Mouse (Mus musculus) left cerebral cortex, postnatal 4 days (tissue): ENCODE results near the gene Hspa8. TPM values are rescaled to one million over a fixed set of nuclear protein-coding genes. Genes with fewer than 3 reads are reported as not detected.

ENCODE experiments used
- DNase-seq: peaks from one replicate; pipeline ENCODE4 v3.0.0-alpha.2; 2022
- intact Hi-C: fragments of 180-260 bp; cut with DNase I; formaldehyde crosslinking; loops from one replicate; pipeline ENCODE4 v1.15.1; 2025
- total RNA-seq, 2 experiments: library from RNA; stranded (reverse); gene quantifications; 2 replicates each; pipeline ENCODE4 v1.2.3; 2021

Gene Hspa8
- total RNA-seq, 2 experiments from 2014 or later = 2,038 to 2,082 TPM

- no peak for DNase-seq
- intact Hi-C loops = no loop called here
Measured at GRCm38 (mm10) chr9:40807289-40807920, 6.6 kb downstream of the Hspa8 start.

DNA sequence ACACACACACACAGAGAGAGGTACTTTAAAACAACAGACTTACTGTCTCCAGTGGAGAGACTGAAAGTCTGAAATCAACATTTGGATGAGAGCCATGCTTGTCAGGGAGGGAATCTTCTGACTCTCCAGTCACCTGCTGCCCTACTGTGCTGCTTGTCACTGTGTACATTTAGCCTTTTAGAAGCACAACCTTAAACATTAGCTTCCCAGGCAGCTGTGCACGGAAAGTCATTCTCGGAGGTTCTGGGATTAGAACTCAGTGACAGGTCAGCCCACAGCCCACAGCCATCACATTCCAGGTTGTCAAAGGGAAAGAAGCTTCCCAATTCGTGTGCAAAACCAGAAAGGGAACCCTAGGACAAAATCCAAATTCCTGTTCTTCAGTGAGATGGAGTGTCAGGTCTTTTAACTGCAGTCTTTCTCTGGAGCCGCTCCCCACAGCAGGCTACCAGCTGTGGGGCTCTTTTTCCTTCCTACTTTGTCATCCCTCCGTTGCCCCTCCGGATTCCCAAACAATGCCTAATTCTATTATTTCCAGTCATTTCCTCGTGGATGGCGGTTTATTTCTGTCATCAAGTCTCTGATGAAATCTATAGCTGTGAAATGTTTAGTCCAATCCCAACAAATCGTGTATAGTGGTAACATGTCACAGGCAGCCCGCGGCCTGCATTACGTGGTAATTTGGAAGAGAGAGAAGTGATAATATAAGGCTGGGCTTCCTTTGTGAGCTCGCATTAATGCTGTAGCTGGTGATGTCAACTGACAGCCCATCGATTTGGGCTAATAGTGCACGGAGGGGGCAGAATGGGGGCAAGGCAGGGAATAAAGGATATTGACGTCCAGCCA lies 7.5 kb downstream of the Hspa8 start:
- intact Hi-C loops = no loop called here
- DNase-seq = no peak

DNA sequence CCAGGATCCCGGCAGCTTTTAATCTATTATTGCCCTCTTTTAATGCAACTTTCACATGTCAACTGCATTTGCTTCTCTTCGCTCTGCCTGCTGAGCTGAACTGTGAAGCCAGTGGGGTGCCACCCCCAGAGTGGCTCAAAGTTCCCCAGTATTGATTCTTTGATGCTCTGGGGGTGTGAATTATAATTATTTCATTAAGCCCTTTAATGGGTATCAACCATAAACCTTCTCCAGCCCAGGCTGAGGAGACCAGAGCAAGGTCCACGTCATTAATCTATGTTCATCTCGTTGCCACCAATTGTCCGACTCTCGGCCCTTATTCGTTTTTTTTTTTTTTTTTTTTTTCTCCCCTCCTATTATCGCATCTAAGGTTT lies 8.1 kb downstream of the Hspa8 start:
- intact Hi-C loops = no loop called here

DNA sequence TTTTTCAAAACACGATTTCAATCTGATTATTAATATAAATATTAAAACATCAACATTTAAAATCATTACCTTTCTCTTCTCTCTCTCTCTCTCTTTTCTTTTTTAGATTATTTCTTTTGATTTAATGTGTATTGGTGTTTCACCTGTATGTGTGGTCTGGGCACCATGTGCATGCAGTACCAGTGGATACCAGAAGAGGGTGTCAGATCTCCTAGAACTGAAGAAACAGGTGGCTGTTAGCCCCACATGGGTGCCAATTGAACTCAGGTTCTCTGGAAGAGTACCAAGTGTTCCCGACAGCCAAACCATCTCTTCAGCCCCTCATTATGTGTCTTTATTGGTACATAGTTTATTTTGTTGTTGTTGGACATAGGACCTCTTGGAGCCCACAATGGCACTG lies 11.1 kb downstream of the Hspa8 start:
- DNase-seq = peak; percentile 52

More for the DNA sequence above, 8.1 kb downstream of the Hspa8 start:
- DNase-seq = no peak

GRCm38 (mm10) chr9:40814060-40814459 lies 13.3 kb downstream of the Hspa8 start:
- no peak for DNase-seq
- intact Hi-C loops = no loop called here

More for the DNA sequence above, 11.1 kb downstream of the Hspa8 start:
- intact Hi-C loops = no loop called here

DNA sequence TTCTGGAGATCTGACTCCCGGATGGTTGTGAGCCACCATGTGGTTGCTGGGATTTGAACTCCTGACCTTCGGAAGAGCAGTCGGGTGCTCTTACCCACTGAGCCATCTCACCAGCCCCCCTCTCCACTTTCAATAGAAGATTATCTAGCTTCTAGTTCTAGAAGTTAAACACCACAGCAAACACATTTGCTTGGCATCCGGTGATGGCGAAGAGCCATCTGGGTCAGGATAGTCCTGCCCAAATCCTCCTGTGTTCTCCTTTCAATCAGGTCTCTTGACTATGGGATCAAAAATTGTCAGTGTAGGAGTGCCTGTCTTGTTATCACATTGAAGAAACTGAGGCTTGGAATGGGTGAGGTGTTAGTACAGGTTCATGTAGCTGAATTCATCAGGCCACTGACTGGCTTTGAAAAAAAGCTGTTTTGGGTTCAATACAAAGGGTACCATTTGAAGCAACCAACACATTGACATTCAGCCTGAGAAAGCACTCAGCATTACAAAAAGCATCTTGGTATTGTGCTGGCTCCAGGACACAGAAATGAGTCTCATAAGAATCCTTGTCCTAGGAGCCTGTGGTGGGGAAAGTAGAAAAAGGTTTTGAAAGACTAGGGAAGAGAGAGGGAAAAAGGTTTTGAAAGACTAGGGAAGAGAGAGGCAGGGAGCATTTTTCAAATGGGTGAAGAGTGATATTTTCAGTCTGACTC lies 16.7 kb downstream of the Hspa8 start:
- intact Hi-C loops = no loop called here
- no peak for DNase-seq

DNA sequence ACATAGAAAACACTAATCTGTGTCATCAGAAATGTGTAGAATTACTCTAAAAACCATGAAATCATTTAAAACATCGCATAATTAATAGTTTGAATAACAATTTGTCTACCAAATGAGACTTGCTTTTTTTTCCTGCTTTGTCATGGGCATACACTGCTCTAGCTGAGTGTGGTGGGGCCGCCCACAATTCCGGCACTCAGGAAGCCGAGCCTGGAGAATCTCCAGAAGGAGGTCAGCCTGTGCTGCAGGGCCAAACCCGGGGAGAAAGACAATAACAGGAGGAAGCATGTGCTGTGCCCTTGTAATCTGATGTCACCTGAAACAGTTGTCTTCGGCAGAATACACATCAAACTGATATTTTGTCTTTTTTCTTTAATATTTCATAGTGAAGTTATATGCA lies 24.8 kb downstream of the Hspa8 start:
- intact Hi-C loops = no loop called here
- DNase-seq = no peak

- intact Hi-C loops = no loop called here
- no peak for DNase-seq
Measured at GRCm38 (mm10) chr9:40827366-40827765, 26.6 kb downstream of the Hspa8 start.

DNA sequence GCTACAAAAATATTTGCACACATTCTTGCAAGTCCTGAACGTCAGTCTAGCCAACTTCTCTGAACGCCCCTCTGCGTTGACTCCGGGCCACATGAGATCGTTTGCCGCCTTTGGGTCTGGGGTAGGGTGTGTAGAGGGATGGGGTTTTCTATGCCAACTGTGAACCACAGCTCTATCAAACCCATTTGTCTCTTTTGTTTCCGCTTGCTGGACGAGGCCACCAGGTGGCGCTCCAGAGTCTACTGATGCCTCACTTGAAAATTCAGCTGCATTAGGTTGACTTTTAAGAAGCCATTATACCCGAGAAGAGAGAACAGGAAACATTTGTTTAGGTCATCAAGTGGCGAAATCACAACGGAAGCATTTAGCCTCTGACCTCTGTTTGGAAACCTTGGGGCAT lies 33.8 kb downstream of the Hspa8 start:
- intact Hi-C loops = loop anchor here (2.0 to 10.0 kb wide), 2 partner anchors 148 to 360 kb away; no protein-coding TSS in a partner anchor
- peak; percentile 85 for DNase-seq

GRCm38 (mm10) chr9:40836681-40837080 lies 35.9 kb downstream of the Hspa8 start:
- no peak for DNase-seq
- intact Hi-C loops = loop anchor here (10.0 kb wide), 1 partner anchor 358 kb away; no protein-coding TSS in a partner anchor

- no peak for DNase-seq
- intact Hi-C loops = loop anchor here (10.0 kb wide), 1 partner anchor 355 kb away; no protein-coding TSS in a partner anchor
Measured at GRCm38 (mm10) chr9:40839662-40840061, 38.9 kb downstream of the Hspa8 start.

GRCm38 (mm10) chr9:40851515-40851914 lies 50.7 kb downstream of the Hspa8 start:
- intact Hi-C loops = no loop called here
- DNase-seq = no peak

- no peak for DNase-seq
- intact Hi-C loops = no loop called here
Measured at GRCm38 (mm10) chr9:40858461-40859160, 57.8 kb downstream of the Hspa8 start.

DNA sequence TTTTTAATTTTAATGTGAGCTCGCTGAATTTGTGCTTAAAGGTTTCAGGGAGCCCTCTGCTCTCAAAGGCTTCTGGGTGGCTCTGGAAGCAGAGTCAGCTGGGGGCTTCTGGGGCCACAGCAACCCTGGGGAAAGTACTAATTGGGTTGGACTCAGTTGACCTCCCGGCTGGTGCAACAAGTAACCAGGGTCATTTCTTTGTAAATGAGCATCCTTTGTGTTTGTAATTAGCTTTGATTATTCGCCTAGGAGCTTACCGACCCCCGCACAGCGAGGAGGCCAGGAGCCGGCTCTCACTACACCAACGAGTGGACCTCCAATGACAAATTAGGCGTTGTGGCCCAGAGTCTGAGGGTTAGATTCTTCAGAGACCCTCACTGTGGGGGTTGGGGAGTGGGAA lies 58.4 kb downstream of the Hspa8 start:
- intact Hi-C loops = no loop called here
- no peak for DNase-seq

Other genes with a start within 250 kb of the Hspa8 start
- not detected for gene Gm21915, start 130.4 kb upstream of the Hspa8 start, total RNA-seq
- 100 to 1,000 TPM; 116 to 135 TPM for gene Clmp, start 115.0 kb upstream of the Hspa8 start, total RNA-seq
- gene Bsx, start 73.1 kb downstream of the Hspa8 start, total RNA-seq = not detected
- 1 to 10 TPM in 1 of 2 experiments, under 1 TPM in 1; 0.54 to 1.0 TPM for gene Jhy, start 163.1 kb downstream of the Hspa8 start, total RNA-seq
- under 1 TPM; 0.14 to 0.18 TPM for gene Crtam, start 203.6 kb downstream of the Hspa8 start, total RNA-seq